Mouse (Mus musculus) E14TG2a.4 (cell line): ENCODE measurements around the gene Nsun2.

ENCODE experiments used
- H3K27me3 ChIP-seq: 2 replicates; pipeline ENCODE4 v1.6.1; 2014; ENCODE audit warnings: low read length, control low read depth; ENCODE audit not compliant: insufficient read depth
- H3K36me3 ChIP-seq: 2 replicates; pipeline ENCODE4 v1.6.1; 2014; ENCODE audit warnings: low read length, control low read depth; ENCODE audit not compliant: insufficient read depth
- H3K4me1 ChIP-seq: replicated peaks from 2 replicates; pipeline ENCODE4 v1.6.1; 2014; ENCODE audit warnings: low read depth, low read length, control low read depth
- H3K4me3 ChIP-seq: replicated peaks from 2 replicates; pipeline ENCODE4 v1.5.1; 2014; ENCODE audit warnings: mild to moderate bottlenecking, low read length
- H3K9me3 ChIP-seq: 2 replicates; pipeline ENCODE4 v1.6.1; 2014; ENCODE audit warnings: low read length, control low read depth
- CTCF ChIP-seq: conservative IDR thresholded peaks from 2 replicates; pipeline ENCODE4 v1.5.1; 2014; ENCODE audit warnings: low read length
- NANOG ChIP-seq: IDR thresholded peaks from 2 replicates; pipeline ENCODE4 v1.6.1; 2014; ENCODE audit warnings: borderline replicate concordance, low read length, mixed read lengths
- POU5F1 ChIP-seq: IDR thresholded peaks from 2 replicates; pipeline ENCODE4 v1.6.1; 2014; ENCODE audit warnings: low read length, borderline replicate concordance

Nsun2 gene

DNA sequence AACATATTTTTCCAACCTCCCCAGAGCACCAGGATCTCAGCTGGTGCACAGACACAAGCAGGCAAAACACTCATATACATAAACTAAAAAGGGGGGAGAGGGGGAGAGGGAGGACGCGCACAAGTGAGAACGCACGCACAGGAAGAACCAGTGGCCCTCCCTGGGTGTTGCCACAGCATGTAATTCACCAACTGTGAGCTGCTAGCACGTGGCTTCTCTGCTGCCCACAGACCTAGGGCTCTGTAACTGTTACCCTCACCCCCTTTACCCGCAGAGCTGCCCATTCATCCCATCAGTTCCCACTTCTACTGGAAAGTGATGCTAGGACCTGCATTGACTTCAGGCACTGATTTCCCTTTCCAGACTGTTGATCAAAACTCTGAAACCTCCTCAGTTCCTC is 14.4 kb upstream of the Nsun2 start:
- Histone ChIP-seq H3K4me1 (peaks cover 62% of the 10 kb centered on the region), H3K27me3 (no peaks in the 10 kb centered on the region), H3K9me3 (no peaks in the 10 kb centered on the region), H3K36me3 (peaks cover 27% of the 10 kb centered on the region), H3K4me3 (no peak overlapping the region)
- TF ChIP-seq NANOG (no peak), POU5F1 (no peak), CTCF (no peak)

DNA sequence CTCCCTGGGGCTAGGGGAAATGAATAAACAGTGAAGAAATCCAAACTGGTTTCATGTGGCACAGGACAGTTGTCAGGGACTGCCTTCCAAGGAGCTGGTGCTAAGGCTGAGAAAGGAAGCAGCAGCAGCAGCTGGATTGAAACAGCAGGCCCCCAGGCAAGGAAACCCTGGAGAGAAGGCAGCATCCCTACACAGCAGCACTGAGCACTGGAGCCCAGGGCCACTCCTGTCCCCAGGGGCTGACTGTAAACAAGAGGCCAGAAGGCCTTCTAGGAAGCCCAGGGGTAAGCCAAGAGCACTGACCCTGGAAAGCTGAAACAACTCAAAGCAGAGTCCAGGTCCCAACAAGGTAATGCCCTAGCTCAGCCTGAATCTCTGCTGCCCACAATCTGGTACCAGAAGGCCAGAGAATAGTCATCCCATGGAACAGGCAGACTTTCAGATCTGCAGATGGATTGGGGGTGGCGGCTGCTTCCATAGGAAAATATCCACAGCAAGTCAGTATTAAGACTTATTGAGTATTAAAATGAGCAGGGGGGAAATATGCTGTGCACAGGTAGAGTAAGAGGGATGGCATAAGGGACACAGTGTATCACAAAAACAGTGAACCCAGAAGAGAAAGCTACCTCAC is 11.3 kb upstream of the Nsun2 start:
- H3K36me3 ChIP-seq = peaks cover 19% of the 10 kb centered on the region; the same call in 1 of the 2 replicates
- H3K9me3 ChIP-seq = no peaks in the 10 kb centered on the region
- TF ChIP-seq POU5F1 (no peak), NANOG (no peak), CTCF (no peak)
- H3K27me3 ChIP-seq = no peaks in the 10 kb centered on the region
- peaks cover 82% of the 10 kb centered on the region for H3K4me1 ChIP-seq
- H3K4me3 ChIP-seq = no peak overlapping the region

DNA sequence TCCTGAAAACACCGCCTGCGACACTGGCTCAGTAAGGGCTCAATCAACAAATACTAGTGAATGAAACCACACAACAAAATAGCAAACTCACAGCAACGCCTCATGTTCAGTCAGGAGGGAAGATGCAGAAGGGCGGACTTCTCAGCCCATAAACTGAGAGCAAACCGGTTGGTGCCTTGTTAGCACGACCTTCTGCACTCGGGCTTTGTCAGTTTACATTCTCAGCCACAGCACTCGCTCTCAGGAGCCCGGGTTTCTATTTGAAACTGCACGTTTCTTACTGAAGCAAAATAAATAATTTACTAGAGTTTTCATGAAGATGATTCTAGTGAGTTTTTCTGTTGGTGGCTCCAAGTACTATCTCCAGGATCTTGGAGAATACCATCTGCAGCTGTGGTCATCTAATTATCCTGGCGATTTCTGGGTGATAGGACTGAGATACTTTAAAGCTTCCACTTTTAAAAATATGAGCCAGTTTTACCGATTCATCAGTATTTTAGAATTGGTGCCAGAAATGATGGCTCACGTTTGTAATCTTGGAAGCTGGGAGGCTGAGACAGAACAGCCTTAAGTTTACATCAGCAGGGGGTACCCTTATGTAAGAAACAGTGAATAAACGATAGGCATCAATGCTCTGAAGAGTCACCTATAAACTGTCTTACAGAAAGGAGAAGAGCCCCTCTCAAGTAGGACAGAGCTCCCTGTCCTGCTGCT is 9.9 kb upstream of the Nsun2 start:
- Histone ChIP-seq H3K4me1 (peaks cover 86% of the 10 kb centered on the region), H3K4me3 (no peak overlapping the region), H3K27me3 (no peaks in the 10 kb centered on the region), H3K9me3 (no peaks in the 10 kb centered on the region), H3K36me3 (peaks cover 16% of the 10 kb centered on the region)
- TF ChIP-seq POU5F1 (no peak), CTCF (no peak), NANOG (no peak)

DNA sequence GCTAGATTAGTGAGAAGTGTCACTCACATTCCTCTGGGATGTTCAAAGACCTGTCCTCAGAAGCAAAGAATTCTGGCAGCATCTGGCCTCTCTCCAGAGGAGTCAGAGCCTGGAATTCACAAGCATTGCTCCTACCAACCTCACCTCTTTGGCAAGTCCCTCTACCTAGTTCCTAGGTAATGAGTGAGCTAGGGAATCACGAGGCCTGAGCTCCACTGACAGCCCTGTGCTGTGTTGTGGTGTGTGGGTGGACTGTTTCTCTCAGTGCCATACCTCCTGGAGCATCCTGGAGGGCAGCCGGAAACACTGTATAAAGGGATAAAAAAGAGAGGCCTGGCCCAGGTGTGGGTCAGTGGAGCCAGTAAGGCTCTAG is 9.4 kb upstream of the Nsun2 start:
- Histone ChIP-seq H3K27me3 (no peaks in the 10 kb centered on the region), H3K4me3 (no peak overlapping the region), H3K4me1 (peaks cover 81% of the 10 kb centered on the region), H3K9me3 (no peaks in the 10 kb centered on the region), H3K36me3 (peaks cover 18% of the 10 kb centered on the region)
- TF ChIP-seq NANOG = no peak
- no peak for TF ChIP-seq CTCF

DNA sequence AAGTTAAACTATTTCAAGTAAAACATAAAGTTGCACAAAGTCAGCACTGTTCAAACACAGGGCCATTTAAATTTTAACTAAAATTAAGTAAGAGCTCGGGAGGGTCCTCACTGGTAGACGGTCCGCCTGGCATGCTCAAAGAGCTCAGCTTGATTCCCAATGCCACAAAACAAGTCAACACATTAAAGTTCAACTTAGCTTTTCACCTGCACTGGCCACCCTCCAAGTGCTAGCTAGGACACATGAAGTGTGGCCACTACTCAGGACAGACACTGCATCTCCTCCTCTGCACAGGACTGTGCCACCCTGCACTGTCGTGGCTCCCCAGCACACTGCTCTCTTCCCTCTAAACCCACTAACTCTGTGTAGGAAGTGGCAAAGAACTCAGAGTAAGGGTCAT is 7.7 kb upstream of the Nsun2 start:
- TF ChIP-seq NANOG = no peak
- no peak for TF ChIP-seq CTCF
- no peak for TF ChIP-seq POU5F1
- Histone ChIP-seq H3K4me1 (peaks cover 79% of the 10 kb centered on the region), H3K4me3 (no peak overlapping the region), H3K9me3 (no peaks in the 10 kb centered on the region), H3K27me3 (no peaks in the 10 kb centered on the region), H3K36me3 (peaks cover 29% of the 10 kb centered on the region)

DNA sequence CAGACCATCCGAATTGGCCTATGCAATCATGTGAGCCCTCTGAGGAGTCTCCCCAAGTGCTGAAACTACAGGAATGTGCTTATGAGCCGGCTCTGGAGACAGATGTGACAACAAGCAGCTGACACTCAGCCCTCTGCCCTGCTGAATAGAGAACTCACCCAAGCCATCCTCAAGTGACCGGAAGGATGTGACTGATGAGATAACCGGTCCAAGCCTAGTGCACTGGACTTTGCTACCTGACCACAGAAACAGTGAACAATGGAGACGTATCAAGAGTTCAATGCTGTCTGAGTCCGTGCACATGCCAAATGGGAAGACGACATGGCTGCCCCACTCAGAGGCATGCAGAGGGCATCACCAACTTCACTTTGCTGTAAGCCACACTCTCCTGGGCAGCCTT is 5.0 kb upstream of the Nsun2 start:
- peaks cover 46% of the 10 kb centered on the region for H3K36me3 ChIP-seq
- TF ChIP-seq NANOG = no peak
- TF ChIP-seq POU5F1 = no peak
- no peak for TF ChIP-seq CTCF
- H3K27me3 ChIP-seq = no peaks in the 10 kb centered on the region
- H3K9me3 ChIP-seq = no peaks in the 10 kb centered on the region
- peaks cover 77% of the 10 kb centered on the region for H3K4me1 ChIP-seq
- no peak overlapping the region for H3K4me3 ChIP-seq

DNA sequence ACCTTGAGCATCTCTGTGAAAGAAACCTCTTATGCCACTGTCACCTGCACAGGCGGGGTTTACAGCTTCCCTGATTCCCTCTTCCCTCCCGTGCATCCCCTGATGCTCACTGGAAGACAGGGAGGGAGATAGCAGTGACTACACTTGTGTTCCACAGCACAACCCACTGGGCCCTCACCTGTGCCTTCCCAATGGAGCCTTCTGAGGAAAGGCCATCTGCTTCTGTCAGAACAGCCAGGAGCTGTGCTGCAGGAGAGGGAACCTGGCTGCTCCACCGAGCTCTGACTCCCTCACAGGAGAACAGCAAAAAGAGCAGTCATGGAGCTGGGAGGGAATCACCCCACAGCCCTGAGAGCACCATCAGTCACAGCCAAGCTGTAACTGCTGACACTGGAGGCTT is 3.4 kb upstream of the Nsun2 start:
- Histone ChIP-seq H3K4me3 (no peak overlapping the region), H3K4me1 (peaks cover 61% of the 10 kb centered on the region), H3K27me3 (no peaks in the 10 kb centered on the region), H3K36me3 (peaks cover 43% of the 10 kb centered on the region), H3K9me3 (no peaks in the 10 kb centered on the region)
- no peak for TF ChIP-seq CTCF
- no peak for TF ChIP-seq NANOG
- no peak for TF ChIP-seq POU5F1

DNA sequence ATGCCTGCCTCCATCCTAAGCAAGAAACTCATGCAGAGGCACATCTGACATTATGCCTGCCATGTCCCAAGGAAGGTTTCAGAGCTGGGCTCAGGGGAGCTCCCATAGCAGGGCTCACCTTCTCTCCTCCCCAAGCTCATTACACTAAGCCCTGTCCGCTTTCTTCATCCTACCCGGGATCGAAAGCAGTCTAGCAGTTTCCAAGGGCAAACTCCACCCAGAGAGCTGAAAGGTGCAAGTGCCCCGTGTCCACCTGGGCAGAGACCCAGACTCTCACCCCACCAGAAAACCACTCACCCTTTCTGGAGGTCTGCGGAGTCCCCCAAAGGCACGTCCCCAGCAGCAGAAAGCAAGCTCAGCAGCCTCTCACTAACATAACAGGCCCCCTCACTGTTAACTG is 2.6 kb upstream of the Nsun2 start:
- H3K36me3 ChIP-seq = peaks cover 43% of the 10 kb centered on the region
- peaks cover 62% of the 10 kb centered on the region for H3K4me1 ChIP-seq
- no peaks in the 10 kb centered on the region for H3K27me3 ChIP-seq
- H3K4me3 ChIP-seq = no peak overlapping the region
- TF ChIP-seq NANOG = no peak
- no peak for TF ChIP-seq POU5F1
- no peak for TF ChIP-seq CTCF
- H3K9me3 ChIP-seq = no peaks in the 10 kb centered on the region

DNA sequence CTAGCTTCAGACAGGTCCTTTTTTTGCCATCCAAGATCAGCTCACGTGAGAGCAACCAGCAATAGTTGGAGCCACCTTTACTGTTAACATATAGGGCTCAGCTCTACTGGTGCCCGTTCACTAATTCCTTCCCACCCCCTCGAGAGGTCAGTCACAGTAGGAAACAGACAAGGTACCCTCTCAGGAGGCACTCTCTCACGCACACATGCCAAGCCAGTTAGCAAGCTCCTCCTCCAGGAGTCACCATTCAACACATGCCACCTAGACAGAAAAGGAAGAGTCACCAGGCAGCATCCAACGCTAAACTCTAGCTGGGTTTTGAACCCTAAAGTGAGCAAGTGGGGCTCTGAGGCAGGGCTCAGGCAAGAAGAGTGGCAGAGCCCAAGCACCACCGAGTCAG is 2.1 kb upstream of the Nsun2 start:
- Histone ChIP-seq H3K27me3 (no peaks in the 10 kb centered on the region), H3K4me1 (peaks cover 64% of the 10 kb centered on the region), H3K9me3 (no peaks in the 10 kb centered on the region), H3K4me3 (no peak overlapping the region), H3K36me3 (peaks cover 43% of the 10 kb centered on the region)
- no peak for TF ChIP-seq POU5F1
- no peak for TF ChIP-seq CTCF
- no peak for TF ChIP-seq NANOG
